Mouse (Mus musculus): Measurements from ENCODE around the gene Pde9a. TPM values are rescaled to one million over a fixed set of nuclear protein-coding genes. Genes with fewer than 3 reads are reported as not detected.

Gene Pde9a
- polyA plus RNA-seq, 1 experiment = 74.3 TPM

GRCm38 (mm10) chr17:31519946-31520838, 134.2 kb downstream of the Pde9a start, which contains the start of the genes Wdr4 and Ndufv3:
Gene Wdr4, minus strand, starts transcription at chr17:31519980.
Gene Ndufv3, plus strand, starts transcription at chr17:31520115.
- Histone ChIP-seq H3K27ac (ENCODE audit: insufficient read depth, low read depth, low read length) (peak within 1 kb of the TSS; percentile 81), H3K27me3 (replicated peaks; ENCODE audit: control insufficient read depth, insufficient read depth, low read length) (no peaks in the 10 kb centered on the region), H3K4me3 (ENCODE audit: insufficient read depth, low read depth, low read length) (peak within 1 kb of the TSS; percentile 69), H3K36me3 (ENCODE audit: control insufficient read depth, insufficient read depth, low read length) (no peaks in the 10 kb centered on the region; the same call in 1 of the 2 replicates), H3K4me1 (ENCODE audit: control insufficient read depth, insufficient read depth, low read length) (peaks cover 5% of the 10 kb centered on the region; the same call in 1 of the 2 replicates)
- under 1% methylated on average over 45 of the region's 45 CpGs for WGBS
- DNase-seq = peak; percentile 100
- no peak for TF ChIP-seq CTCF (conservative IDR thresholded peaks at IDR 0.05; ENCODE audit: insufficient read depth, insufficient read length, low read depth, low read length)
- TF ChIP-seq POLR2A (IDR thresholded peaks at IDR 0.05; ENCODE audit: low read depth, low read length) = peak; percentile 94

GRCm38 (mm10) chr17:31520895-31521294, 134.9 kb downstream of the Pde9a start:
- no peaks in the 10 kb centered on the region; the same call in 1 of the 2 replicates for H3K36me3 ChIP-seq (ENCODE audit: control insufficient read depth, insufficient read depth, low read length)
- no peak overlapping the region for H3K27ac ChIP-seq (ENCODE audit: insufficient read depth, low read depth, low read length)
- peak overlapping the region; percentile 69 for H3K4me3 ChIP-seq (ENCODE audit: insufficient read depth, low read depth, low read length)
- H3K27me3 ChIP-seq (replicated peaks; ENCODE audit: control insufficient read depth, insufficient read depth, low read length) = no peaks in the 10 kb centered on the region
- DNase-seq = peak; percentile 88
- TF ChIP-seq POLR2A (IDR thresholded peaks at IDR 0.05; ENCODE audit: low read depth, low read length) = no peak
- no peak for TF ChIP-seq CTCF (conservative IDR thresholded peaks at IDR 0.05; ENCODE audit: insufficient read depth, insufficient read length, low read depth, low read length)
- peaks cover 5% of the 10 kb centered on the region; the same call in 1 of the 2 replicates for H3K4me1 ChIP-seq (ENCODE audit: control insufficient read depth, insufficient read depth, low read length)
- WGBS = 10% methylated on average over 3 of the region's 3 CpGs

- Histone ChIP-seq H3K27ac (ENCODE audit: insufficient read depth, low read depth, low read length) (no peak overlapping the region), H3K4me1 (ENCODE audit: control insufficient read depth, insufficient read depth, low read length) (peaks cover 5% of the 10 kb centered on the region; the same call in 1 of the 2 replicates), H3K27me3 (replicated peaks; ENCODE audit: control insufficient read depth, insufficient read depth, low read length) (no peaks in the 10 kb centered on the region), H3K36me3 (ENCODE audit: control insufficient read depth, insufficient read depth, low read length) (no peaks in the 10 kb centered on the region; the same call in 1 of the 2 replicates), H3K4me3 (ENCODE audit: insufficient read depth, low read depth, low read length) (no peak overlapping the region)
- TF ChIP-seq POLR2A (IDR thresholded peaks at IDR 0.05; ENCODE audit: low read depth, low read length) = no peak
- no peak for TF ChIP-seq CTCF (conservative IDR thresholded peaks at IDR 0.05; ENCODE audit: insufficient read depth, insufficient read length, low read depth, low read length)
- DNase-seq = no peak
- 84% methylated on average over 6 of the region's 6 CpGs for WGBS
Measured at GRCm38 (mm10) chr17:31521948-31522347, 135.9 kb downstream of the Pde9a start.

- 84% methylated on average over 4 of the region's 4 CpGs for WGBS
- no peak for TF ChIP-seq POLR2A (IDR thresholded peaks at IDR 0.05; ENCODE audit: low read depth, low read length)
- no peak for TF ChIP-seq CTCF (conservative IDR thresholded peaks at IDR 0.05; ENCODE audit: insufficient read depth, insufficient read length, low read depth, low read length)
- no peaks in the 10 kb centered on the region for H3K27me3 ChIP-seq (replicated peaks; ENCODE audit: control insufficient read depth, insufficient read depth, low read length)
- H3K4me1 ChIP-seq (ENCODE audit: control insufficient read depth, insufficient read depth, low read length) = peaks cover 7% of the 10 kb centered on the region; the same call in 1 of the 2 replicates
- no peak overlapping the region for H3K27ac ChIP-seq (ENCODE audit: insufficient read depth, low read depth, low read length)
- no peaks in the 10 kb centered on the region; the same call in none of the 2 replicates for H3K36me3 ChIP-seq (ENCODE audit: control insufficient read depth, insufficient read depth, low read length)
- no peak for DNase-seq
- no peak overlapping the region for H3K4me3 ChIP-seq (ENCODE audit: insufficient read depth, low read depth, low read length)
Measured at GRCm38 (mm10) chr17:31525114-31525513, 139.1 kb downstream of the Pde9a start.

- Histone ChIP-seq H3K4me3 (ENCODE audit: insufficient read depth, low read depth, low read length) (no peak overlapping the region), H3K36me3 (ENCODE audit: control insufficient read depth, insufficient read depth, low read length) (no peaks in the 10 kb centered on the region; the same call in none of the 2 replicates), H3K27me3 (replicated peaks; ENCODE audit: control insufficient read depth, insufficient read depth, low read length) (no peaks in the 10 kb centered on the region), H3K4me1 (ENCODE audit: control insufficient read depth, insufficient read depth, low read length) (peaks cover 7% of the 10 kb centered on the region; the same call in 1 of the 2 replicates), H3K27ac (ENCODE audit: insufficient read depth, low read depth, low read length) (no peak overlapping the region)
- WGBS = 97% methylated on average over 3 of the region's 3 CpGs
- TF ChIP-seq POLR2A (IDR thresholded peaks at IDR 0.05; ENCODE audit: low read depth, low read length) (no peak), CTCF (conservative IDR thresholded peaks at IDR 0.05; ENCODE audit: insufficient read depth, insufficient read length, low read depth, low read length) (no peak)
- no peak for DNase-seq
Measured at GRCm38 (mm10) chr17:31525816-31526215, 139.8 kb downstream of the Pde9a start.

Other genes starting within 250 kb of the Pde9a start
- 0.20 TPM in 1 of 2 replicates, not detected in the other for gene Tff2, start 241.9 kb upstream of the Pde9a start, polyA plus RNA-seq (2012; rRNA removed)
- gene Tff1, start 220.9 kb upstream of the Pde9a start, polyA plus RNA-seq (2012; rRNA removed) = 0.31 TPM in 1 of 2 replicates, not detected in the other
- gene Tmprss3, start 187.2 kb upstream of the Pde9a start, polyA plus RNA-seq (2012; rRNA removed) = 0.03 TPM in 1 of 2 replicates, not detected in the other
- 0.15 and 1.6 TPM in 2 replicates for gene Ubash3a, start 178.3 kb upstream of the Pde9a start, polyA plus RNA-seq (2012; rRNA removed)
- 0.73 and 1.1 TPM in 2 replicates for gene Rsph1, start 108.8 kb upstream of the Pde9a start, polyA plus RNA-seq (2012; rRNA removed)
- 6.3 and 6.5 TPM in 2 replicates for gene Slc37a1, start 99.4 kb upstream of the Pde9a start, polyA plus RNA-seq (2012; rRNA removed)
- gene Wdr4, start 133.8 kb downstream of the Pde9a start, polyA plus RNA-seq (2012; rRNA removed) = 28.3 and 29.6 TPM in 2 replicates
- 387 and 475 TPM in 2 replicates for gene Ndufv3, start 133.9 kb downstream of the Pde9a start, polyA plus RNA-seq (2012; rRNA removed)
- 19.2 and 19.9 TPM in 2 replicates for gene Pknox1, start 178.5 kb downstream of the Pde9a start, polyA plus RNA-seq (2012; rRNA removed)